Mouse (Mus musculus): ENCODE measurements around the gene Sod1. TPM values are rescaled to one million over a fixed set of nuclear protein-coding genes. Genes with fewer than 3 reads are reported as not detected.
"Not testable (repeated sequence)": the region's sequence is repeated elsewhere in the genome, so short reads cannot be mapped to it uniquely, and the experiment has no call there.

The Sod1 gene
- polyA plus RNA-seq, 1 experiment: 109 TPM

GRCm38 (mm10) chr16:90235188-90235587, 14.6 kb downstream of the Sod1 start:
- peaks cover 84% of the 10 kb centered on the region for H3K36me3 ChIP-seq (ENCODE audit: control insufficient read depth)
- TF ChIP-seq GATA1 (IDR thresholded peaks at IDR 0.05; ENCODE audit: low read length) (no peak), TAL1 (IDR thresholded peaks at IDR 0.05; ENCODE audit: low read length) (no peak)
- H3K4me3 ChIP-seq (replicated peaks): no peak overlapping the region

DNA sequence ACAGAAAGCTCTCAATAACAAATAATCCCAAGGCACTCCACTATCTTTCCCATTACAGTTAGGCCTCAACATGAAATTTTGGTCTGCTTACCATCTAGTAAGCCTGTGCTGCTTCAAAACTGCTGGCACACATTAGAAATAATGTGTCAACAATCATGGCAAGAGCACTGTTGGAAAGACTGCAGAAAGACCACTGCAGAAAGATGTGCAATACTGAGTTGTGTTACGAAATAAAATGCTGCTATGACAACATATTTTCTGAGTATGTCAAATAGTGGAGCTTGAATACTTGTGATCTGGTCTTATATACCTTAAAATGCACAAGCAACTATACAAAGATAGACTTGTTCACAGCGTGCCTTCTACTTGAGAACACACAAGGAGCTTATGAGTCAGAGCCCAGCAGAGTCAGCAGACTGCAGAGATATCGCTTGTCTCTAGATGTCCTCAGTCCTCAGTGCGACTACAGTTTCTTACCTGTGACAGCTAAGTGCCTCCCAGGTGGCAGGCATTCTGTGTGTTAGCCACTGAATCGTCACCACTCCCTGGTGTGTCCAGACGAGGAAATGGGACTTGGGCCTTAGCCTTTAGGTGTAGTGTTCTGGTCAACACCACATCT, 18.7 kb downstream of the Sod1 start:
- H3K27me3 ChIP-seq (ENCODE audit: control insufficient read depth): no peaks in the 10 kb centered on the region
- peaks cover 13% of the 10 kb centered on the region for H3K4me1 ChIP-seq (ENCODE audit: control insufficient read depth)
- H3K4me3 ChIP-seq (replicated peaks): no peak overlapping the region
- H3K9me3 ChIP-seq (ENCODE audit: control insufficient read depth, low read length): no peaks in the 10 kb centered on the region
- no peak for TF ChIP-seq GATA1 (IDR thresholded peaks at IDR 0.05; ENCODE audit: low read length)
- no peak for TF ChIP-seq TAL1 (IDR thresholded peaks at IDR 0.05; ENCODE audit: low read length)
- peaks cover 91% of the 10 kb centered on the region for H3K36me3 ChIP-seq (ENCODE audit: control insufficient read depth)

More at GRCm38 (mm10) chr16:90235188-90235587, 14.6 kb downstream of the Sod1 start:
- Histone ChIP-seq H3K27me3 (ENCODE audit: control insufficient read depth) (no peaks in the 10 kb centered on the region), H3K9me3 (ENCODE audit: control insufficient read depth, low read length) (no peaks in the 10 kb centered on the region), H3K4me1 (ENCODE audit: control insufficient read depth) (peaks cover 13% of the 10 kb centered on the region)

DNA sequence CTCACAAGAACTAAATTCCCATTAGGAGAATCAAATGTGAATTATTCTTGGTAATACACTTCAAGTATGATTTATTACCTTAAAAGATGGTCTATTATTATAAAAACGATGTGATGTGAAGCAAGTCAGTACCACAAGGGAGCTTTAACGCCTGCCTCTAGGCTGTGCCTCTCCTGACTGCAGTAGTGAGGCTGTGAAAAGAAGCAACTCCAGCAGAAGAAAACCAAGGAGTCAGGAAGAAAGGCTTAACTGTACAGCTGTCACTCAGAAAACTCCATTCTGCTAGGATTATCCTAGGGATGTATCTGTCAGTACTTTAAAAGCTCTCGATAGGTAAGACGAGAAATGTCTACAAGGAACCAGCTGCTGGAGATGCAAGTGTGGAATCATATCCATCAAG, 21.3 kb downstream of the Sod1 start:
- no peaks in the 10 kb centered on the region for H3K9me3 ChIP-seq (ENCODE audit: control insufficient read depth, low read length)
- no peak for TF ChIP-seq GATA1 (IDR thresholded peaks at IDR 0.05; ENCODE audit: low read length)
- no peak for TF ChIP-seq TAL1 (IDR thresholded peaks at IDR 0.05; ENCODE audit: low read length)
- H3K27me3 ChIP-seq (ENCODE audit: control insufficient read depth): no peaks in the 10 kb centered on the region
- H3K4me3 ChIP-seq (replicated peaks): no peak overlapping the region
- H3K4me1 ChIP-seq (ENCODE audit: control insufficient read depth): no peaks in the 10 kb centered on the region
- peaks cover 96% of the 10 kb centered on the region for H3K36me3 ChIP-seq (ENCODE audit: control insufficient read depth)

DNA sequence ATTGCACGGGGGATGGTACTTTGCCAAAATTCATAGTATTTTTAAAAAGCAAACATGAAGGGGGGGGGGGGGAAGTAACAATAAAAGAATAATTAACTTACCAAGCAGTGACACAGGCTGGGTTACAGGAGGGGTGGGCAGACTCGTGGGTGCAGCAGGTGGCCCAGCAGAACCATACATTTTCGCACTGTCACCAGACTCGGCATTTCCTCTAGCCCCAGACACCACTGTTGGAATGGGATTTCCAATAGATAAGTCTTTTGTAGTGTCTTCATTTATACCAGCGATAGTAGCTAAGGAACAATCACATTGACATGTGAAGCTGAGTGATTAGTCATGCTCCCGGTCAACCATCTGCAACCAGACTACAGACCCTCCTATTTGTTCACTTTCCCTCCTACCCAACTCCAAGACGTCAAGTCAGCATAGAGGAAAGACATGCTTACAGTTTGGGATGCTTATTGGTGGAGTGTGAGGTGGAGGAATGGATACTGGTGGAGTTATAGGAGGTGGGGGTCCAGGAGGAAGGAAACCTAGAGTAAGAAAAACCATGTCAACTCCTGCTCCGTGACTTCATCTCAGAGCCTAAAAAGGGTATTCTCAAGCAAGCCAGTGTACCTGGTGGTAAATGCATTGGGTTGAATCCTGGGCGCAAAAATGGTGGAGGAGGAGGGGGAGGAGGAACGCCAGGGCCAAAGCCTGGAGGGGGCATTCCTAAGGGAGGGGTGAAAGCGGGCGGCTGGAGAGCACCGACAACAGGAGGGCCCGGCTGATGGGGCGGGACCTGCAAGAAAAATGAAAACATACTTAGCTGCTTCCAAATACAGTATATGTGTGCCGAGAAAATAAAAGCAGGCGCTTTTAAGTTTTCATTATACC, 22.1 kb downstream of the Sod1 start:
- TF ChIP-seq TAL1 (IDR thresholded peaks at IDR 0.05; ENCODE audit: low read length): no peak
- TF ChIP-seq GATA1 (IDR thresholded peaks at IDR 0.05; ENCODE audit: low read length): no peak

DNA sequence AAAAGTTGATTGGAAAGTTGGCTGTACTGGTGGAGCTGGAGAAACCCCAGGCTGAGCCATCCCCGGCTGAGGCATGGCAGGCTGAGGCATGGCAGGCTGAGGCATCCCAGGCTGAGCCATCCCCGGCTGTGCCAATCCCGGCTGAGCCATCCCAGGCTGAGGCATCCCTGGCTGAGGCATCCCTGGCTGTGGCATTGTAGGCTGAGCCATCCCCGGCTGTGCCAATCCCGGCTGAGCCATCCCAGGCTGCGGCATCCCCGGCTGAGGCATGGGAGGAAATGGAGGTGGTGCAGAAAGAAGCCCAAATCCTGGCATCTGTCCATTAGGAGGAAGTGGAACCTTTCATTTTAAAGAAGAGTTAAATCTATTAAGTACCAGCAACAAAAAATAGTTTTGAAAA, 29.5 kb downstream of the Sod1 start:
- TF ChIP-seq TAL1 (IDR thresholded peaks at IDR 0.05; ENCODE audit: low read length) (no peak), GATA1 (IDR thresholded peaks at IDR 0.05; ENCODE audit: low read length) (no peak)
- no peaks in the 10 kb centered on the region for H3K9me3 ChIP-seq (ENCODE audit: control insufficient read depth, low read length)
- no peaks in the 10 kb centered on the region for H3K4me1 ChIP-seq (ENCODE audit: control insufficient read depth)
- H3K27me3 ChIP-seq (ENCODE audit: control insufficient read depth): no peaks in the 10 kb centered on the region
- no peak overlapping the region for H3K4me3 ChIP-seq (replicated peaks)
- H3K36me3 ChIP-seq (ENCODE audit: control insufficient read depth): peaks cover 96% of the 10 kb centered on the region

More for the DNA sequence above, 22.1 kb downstream of the Sod1 start:
- Histone ChIP-seq H3K4me3 (replicated peaks) (no peak overlapping the region), H3K4me1 (ENCODE audit: control insufficient read depth) (no peaks in the 10 kb centered on the region), H3K27me3 (ENCODE audit: control insufficient read depth) (no peaks in the 10 kb centered on the region), H3K9me3 (ENCODE audit: control insufficient read depth, low read length) (no peaks in the 10 kb centered on the region), H3K36me3 (ENCODE audit: control insufficient read depth) (peaks cover 97% of the 10 kb centered on the region)

- not testable (repeated sequence) for H3K9me3 ChIP-seq (ENCODE audit: control insufficient read depth, low read length); H3K4me3 ChIP-seq (replicated peaks); H3K4me1 ChIP-seq (ENCODE audit: control insufficient read depth); H3K27me3 ChIP-seq (ENCODE audit: control insufficient read depth)
- peaks cover 92% of the 10 kb centered on the region for H3K36me3 ChIP-seq (ENCODE audit: control insufficient read depth)
Observed at GRCm38 (mm10) chr16:90251256-90251655, 30.7 kb downstream of the Sod1 start.

- H3K4me1 ChIP-seq (ENCODE audit: control insufficient read depth): no peaks in the 10 kb centered on the region
- no peaks in the 10 kb centered on the region for H3K9me3 ChIP-seq (ENCODE audit: control insufficient read depth, low read length)
- no peaks in the 10 kb centered on the region for H3K27me3 ChIP-seq (ENCODE audit: control insufficient read depth)
- H3K4me3 ChIP-seq (replicated peaks): no peak overlapping the region
- no peak for TF ChIP-seq GATA1 (IDR thresholded peaks at IDR 0.05; ENCODE audit: low read length)
- TF ChIP-seq TAL1 (IDR thresholded peaks at IDR 0.05; ENCODE audit: low read length): no peak
- peaks cover 92% of the 10 kb centered on the region for H3K36me3 ChIP-seq (ENCODE audit: control insufficient read depth)
Observed at GRCm38 (mm10) chr16:90252521-90252920, 32.0 kb downstream of the Sod1 start.

DNA sequence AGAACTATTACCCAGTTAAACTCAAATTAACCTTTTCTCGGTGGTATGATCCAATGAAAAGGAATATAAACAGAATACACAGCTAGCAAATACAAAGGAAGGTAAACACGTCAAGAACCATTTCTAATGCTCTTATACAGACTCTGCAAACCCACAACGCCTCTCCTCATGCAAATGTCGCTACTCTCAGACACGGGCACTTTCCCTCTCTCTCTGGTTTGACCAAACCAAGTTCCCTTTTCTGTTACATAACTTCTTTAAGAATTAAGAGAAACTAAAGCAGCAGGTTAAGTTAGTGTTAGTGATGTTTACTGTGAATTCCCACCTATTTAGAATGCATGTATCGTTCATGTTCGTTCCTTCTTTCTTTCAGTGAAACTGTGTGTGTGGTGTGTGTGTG, 38.4 kb downstream of the Sod1 start:
- H3K36me3 ChIP-seq (ENCODE audit: control insufficient read depth): peaks cover 87% of the 10 kb centered on the region

DNA sequence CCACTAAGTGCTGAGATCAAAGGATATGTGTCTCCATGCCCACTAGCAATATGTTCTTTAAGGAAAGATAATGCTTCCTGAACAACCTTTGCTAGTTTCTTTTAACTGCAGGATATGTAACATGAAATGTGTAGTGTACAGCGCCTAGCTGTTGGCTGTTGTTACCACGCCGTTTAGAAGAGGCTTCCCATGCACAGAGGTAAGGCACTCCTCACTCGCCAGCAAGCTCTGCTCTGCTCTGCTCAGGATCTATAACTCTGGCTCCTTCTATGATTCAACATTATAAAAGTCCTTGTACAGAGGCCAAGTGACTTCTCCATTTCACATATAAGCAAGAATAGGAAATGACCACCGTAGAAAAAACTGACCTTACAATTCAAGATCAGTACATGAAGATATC, 39.1 kb downstream of the Sod1 start:
- Histone ChIP-seq H3K4me3 (replicated peaks) (no peak overlapping the region), H3K36me3 (ENCODE audit: control insufficient read depth) (peaks cover 80% of the 10 kb centered on the region), H3K9me3 (ENCODE audit: control insufficient read depth, low read length) (no peaks in the 10 kb centered on the region), H3K27me3 (ENCODE audit: control insufficient read depth) (no peaks in the 10 kb centered on the region), H3K4me1 (ENCODE audit: control insufficient read depth) (peaks cover 20% of the 10 kb centered on the region)
- TF ChIP-seq GATA1 (IDR thresholded peaks at IDR 0.05; ENCODE audit: low read length) (no peak), TAL1 (IDR thresholded peaks at IDR 0.05; ENCODE audit: low read length) (no peak)

More for the DNA sequence above, 38.4 kb downstream of the Sod1 start:
- no peak overlapping the region for H3K4me3 ChIP-seq (replicated peaks)
- no peaks in the 10 kb centered on the region for H3K27me3 ChIP-seq (ENCODE audit: control insufficient read depth)
- H3K9me3 ChIP-seq (ENCODE audit: control insufficient read depth, low read length): no peaks in the 10 kb centered on the region
- no peak for TF ChIP-seq GATA1 (IDR thresholded peaks at IDR 0.05; ENCODE audit: low read length)
- peaks cover 13% of the 10 kb centered on the region for H3K4me1 ChIP-seq (ENCODE audit: control insufficient read depth)
